Mouse (Mus musculus) intestine, postnatal 0 days (tissue): Measurements from ENCODE around the gene 2900026A02Rik. TPM values are rescaled to one million over a fixed set of nuclear protein-coding genes. Genes with fewer than 3 reads are reported as not detected.

Source experiments
- ATAC-seq: fragments of 200-750 bp; cut with Nextera tagmentation; 2 replicates; pipeline ENCODE4 v1.8.0; 2017; ENCODE audit warnings: mild to moderate bottlenecking, moderate TSS enrichment, moderate library complexity
- H3K27ac ChIP-seq: fragments of 300-500 bp; sonication (generic); 2 replicates; pipeline ENCODE4 v1.5.1; 2014; ENCODE audit warnings: mild to moderate bottlenecking, low read depth, low read length, moderate library complexity
- H3K27me3 ChIP-seq: fragments of 300-500 bp; sonication (generic); replicated peaks from 2 replicates; pipeline ENCODE4 v1.6.1; 2014; ENCODE audit warnings: low read length, mixed read lengths; ENCODE audit not compliant: control insufficient read depth, insufficient read depth
- H3K36me3 ChIP-seq: fragments of 300-500 bp; sonication (generic); 2 replicates; pipeline ENCODE4 v1.6.1; 2014; ENCODE audit warnings: mild to moderate bottlenecking, moderate library complexity; ENCODE audit not compliant: control insufficient read depth, insufficient read depth
- H3K4me1 ChIP-seq: fragments of 300-500 bp; sonication (generic); replicated peaks from 2 replicates; pipeline ENCODE4 v1.6.1; 2014; ENCODE audit warnings: antibody characterized with exemption, low read length, mixed read lengths; ENCODE audit not compliant: control insufficient read depth, insufficient read depth
- H3K4me2 ChIP-seq: fragments of 300-500 bp; sonication (generic); replicated peaks from 2 replicates; pipeline ENCODE4 v1.6.1; 2014; ENCODE audit warnings: low read depth, mild to moderate bottlenecking, moderate library complexity
- H3K4me3 ChIP-seq: fragments of 300-500 bp; sonication (generic); 2 replicates; pipeline ENCODE4 v1.5.1; 2014; ENCODE audit warnings: low read depth, low read length
- H3K9ac ChIP-seq: fragments of 300-500 bp; sonication (generic); 2 replicates; pipeline ENCODE4 v1.6.1; 2014; ENCODE audit warnings: mild to moderate bottlenecking, low read depth, low read length
- H3K9me3 ChIP-seq: fragments of 300-500 bp; sonication (generic); 2 replicates; pipeline ENCODE4 v1.6.1; 2016; ENCODE audit warnings: mixed run types; ENCODE audit not compliant: control insufficient read depth
- CTCF ChIP-seq: sonication (generic); IDR thresholded peaks from 2 replicates; pipeline ENCODE4 v1.5.1; 2016; ENCODE audit warnings: low read depth, mild to moderate bottlenecking, control low read depth, antibody characterized with exemption, moderate library complexity
- WGBS: fragments of 180-500 bp; shearing (Covaris S2); extraction: QIAGEN DNeasy Blood & Tissue Kit; methylation state at CpG from one replicate; pipeline ENCODE4 v1.1.7; 2014; 5-methylcytosine and 5-hydroxymethylcytosine counted together
- polyA plus RNA-seq: library from polyadenylated mRNA; unstranded; fragments of >200 nt; fragmentation: Nextera tagmentation; extraction: Ambion mirVana; gene quantifications from 2 replicates; pipeline ENCODE4 v1.2.1, GENCODE M21; 2015

2900026A02Rik gene
- polyA plus RNA-seq, 1 experiment from 2014 or later, result 8.0 TPM

GRCm38 (mm10) chr5:113040776-113041175, 180.3 kb downstream of the 2900026A02Rik start:
- Histone ChIP-seq H3K9me3 (no peaks in the 10 kb centered on the region), H3K4me1 (no peaks in the 10 kb centered on the region), H3K27me3 (no peaks in the 10 kb centered on the region), H3K9ac (no peak overlapping the region), H3K27ac (no peak overlapping the region), H3K36me3 (no peaks in the 10 kb centered on the region), H3K4me2 (no peak overlapping the region), H3K4me3 (no peak overlapping the region)
- no peak for ATAC-seq
- 63% methylated on average over 6 of the region's 6 CpGs for WGBS
- TF ChIP-seq CTCF, result no peak

GRCm38 (mm10) chr5:113038601-113039000, 182.4 kb downstream of the 2900026A02Rik start:
- Histone ChIP-seq H3K27ac (no peak overlapping the region), H3K9me3 (no peaks in the 10 kb centered on the region), H3K4me1 (no peaks in the 10 kb centered on the region), H3K36me3 (no peaks in the 10 kb centered on the region), H3K9ac (no peak overlapping the region), H3K4me2 (no peak overlapping the region), H3K4me3 (no peak overlapping the region), H3K27me3 (no peaks in the 10 kb centered on the region)
- no peak for ATAC-seq
- 91% methylated on average over 6 of the region's 6 CpGs for WGBS
- no peak for TF ChIP-seq CTCF

Other genes starting within 250 kb of the 2900026A02Rik start
- gene Grk3, start 205.4 kb downstream of the 2900026A02Rik start, polyA plus RNA-seq, result 2.9 and 4.4 TPM in 2 replicates
- gene Crybb2, start 151.1 kb downstream of the 2900026A02Rik start, polyA plus RNA-seq, result not detected in 2 replicates
- gene Crybb3, start 139.7 kb downstream of the 2900026A02Rik start, polyA plus RNA-seq, result 0.93 and 1.2 TPM in 2 replicates
- not detected in 2 replicates for gene Tmem211, start 5.7 kb upstream of the 2900026A02Rik start, polyA plus RNA-seq
- 4.0 TPM in 2 replicates for gene Sgsm1, start 89.5 kb upstream of the 2900026A02Rik start, polyA plus RNA-seq
- gene Aym1, start 136.1 kb upstream of the 2900026A02Rik start, polyA plus RNA-seq, result not detected in 2 replicates